Mouse (Mus musculus) heart, embryonic 16.5 days (tissue): ENCODE data around the gene Guk1. TPM values are rescaled to one million over a fixed set of nuclear protein-coding genes. Genes with fewer than 3 reads are reported as not detected.

Experiments
- ATAC-seq: fragments of 200-750 bp; cut with Nextera tagmentation; replicated peaks from 2 replicates; pipeline ENCODE4 v1.8.0; 2017; ENCODE audit warnings: moderate number of reproducible peaks; ENCODE audit not compliant: insufficient read depth, low FRiP score; ENCODE audit errors: extremely low read depth
- H3K27ac ChIP-seq: fragments of 300-500 bp; sonication (generic); 2 replicates; pipeline ENCODE4 v1.5.1; 2014; ENCODE audit warnings: mild to moderate bottlenecking, low read length, control low read depth, moderate library complexity
- H3K27me3 ChIP-seq: fragments of 300-500 bp; sonication (generic); 2 replicates; pipeline ENCODE4 v1.6.1; 2014; ENCODE audit warnings: low read length, mixed read lengths; ENCODE audit not compliant: control insufficient read depth, insufficient read depth
- H3K36me3 ChIP-seq: fragments of 300-500 bp; sonication (generic); 2 replicates; pipeline ENCODE4 v1.6.1; 2014; ENCODE audit not compliant: control insufficient read depth, insufficient read depth
- H3K4me1 ChIP-seq: fragments of 300-500 bp; sonication (generic); 2 replicates; pipeline ENCODE4 v1.6.1; 2014; ENCODE audit warnings: low read length, mixed read lengths; ENCODE audit not compliant: control insufficient read depth, insufficient read depth
- H3K4me2 ChIP-seq: fragments of 300-500 bp; sonication (generic); 2 replicates; pipeline ENCODE4 v1.6.1; 2014; ENCODE audit warnings: low read depth, mild to moderate bottlenecking, control low read depth, low read length
- H3K4me3 ChIP-seq: fragments of 300-500 bp; sonication (generic); 2 replicates; pipeline ENCODE4 v1.5.1; 2014; ENCODE audit warnings: mild to moderate bottlenecking, control low read depth, low read length
- H3K9ac ChIP-seq: fragments of 300-500 bp; sonication (generic); 2 replicates; pipeline ENCODE4 v1.6.1; 2014; ENCODE audit warnings: low read length, control low read depth
- H3K9me3 ChIP-seq: fragments of 300-500 bp; sonication (generic); replicated peaks from 2 replicates; pipeline ENCODE4 v1.6.1; 2016; ENCODE audit warnings: low read length; ENCODE audit not compliant: control insufficient read depth
- WGBS: fragments of 180-500 bp; shearing (Covaris S2); extraction: QIAGEN DNeasy Blood & Tissue Kit; methylation state at CpG from one replicate; pipeline ENCODE4 v1.1.7; 2014; 5-methylcytosine and 5-hydroxymethylcytosine counted together
- polyA plus RNA-seq: library from polyadenylated mRNA; unstranded; fragments of >200 nt; fragmentation: Nextera tagmentation; extraction: Ambion mirVana; gene quantifications from 2 replicates; pipeline ENCODE4 v1.2.1, GENCODE M21; 2015

The Guk1 gene
- polyA plus RNA-seq, 1 experiment from 2014 or later = 130 TPM

DNA sequence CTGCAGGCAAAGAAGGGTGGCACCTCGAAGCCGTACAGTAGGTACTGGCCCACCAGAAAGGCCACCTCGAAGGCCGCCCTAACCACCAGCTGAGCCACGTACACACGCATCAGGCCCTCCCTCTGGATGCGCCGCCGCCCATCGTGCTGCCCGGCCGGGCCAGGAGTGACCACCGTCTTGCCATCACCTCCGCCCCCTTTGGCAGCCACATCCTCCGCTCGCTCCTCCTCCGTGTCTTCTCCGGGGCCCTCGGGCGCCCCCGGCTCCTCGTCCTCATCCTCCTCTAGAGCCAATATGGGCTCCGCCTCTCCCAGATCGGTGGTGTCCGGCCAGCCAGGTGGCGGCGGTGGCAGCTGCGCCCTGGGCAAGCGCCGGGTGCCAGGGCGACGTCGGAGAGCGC, 15.1 kb downstream of the Guk1 start:
- Histone ChIP-seq H3K4me2 (peak overlapping the region; percentile 52), H3K4me1 (peaks cover 11% of the 10 kb centered on the region), H3K9ac (0 out of 2 replicates have a peak overlapping the region, but pooled peaks have one; percentile 33), H3K4me3 (peak overlapping the region; percentile 37), H3K36me3 (no peaks in the 10 kb centered on the region), H3K27ac (no peak overlapping the region), H3K27me3 (peaks cover 43% of the 10 kb centered on the region), H3K9me3 (no peaks in the 10 kb centered on the region)
- no peak for ATAC-seq
- WGBS = 4% methylated on average over 34 of the region's 34 CpGs

DNA sequence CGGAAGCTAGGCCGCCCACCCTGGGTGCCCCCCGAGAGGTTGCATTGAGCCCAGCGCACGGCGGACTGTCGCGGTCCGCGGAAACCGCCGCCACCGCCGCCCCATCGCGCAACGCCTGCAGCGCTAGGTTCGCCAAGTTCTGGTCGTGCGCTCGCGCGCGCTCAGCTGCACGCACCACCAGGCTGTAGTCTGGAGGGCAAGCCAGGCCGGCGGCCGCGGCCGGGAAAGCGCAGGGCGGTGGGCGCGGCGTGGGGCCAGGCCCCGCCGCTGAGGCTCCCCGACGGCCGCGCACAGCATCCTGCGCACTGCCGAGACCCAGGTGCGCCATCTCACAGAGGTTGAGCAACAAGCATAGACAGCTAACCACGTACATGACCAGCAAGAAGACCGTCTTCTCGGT, 15.5 kb downstream of the Guk1 start:
- peaks cover 11% of the 10 kb centered on the region for H3K4me1 ChIP-seq
- H3K36me3 ChIP-seq = no peaks in the 10 kb centered on the region
- ATAC-seq = no peak
- H3K9ac ChIP-seq = peak overlapping the region; percentile 33; the same call in 1 of the 2 replicates
- H3K27me3 ChIP-seq = peaks cover 43% of the 10 kb centered on the region
- H3K4me3 ChIP-seq = peak overlapping the region; percentile 37
- H3K4me2 ChIP-seq = peak overlapping the region; percentile 52
- no peaks in the 10 kb centered on the region for H3K9me3 ChIP-seq
- H3K27ac ChIP-seq = no peak overlapping the region
- WGBS = 3% methylated on average over 48 of the region's 48 CpGs

DNA sequence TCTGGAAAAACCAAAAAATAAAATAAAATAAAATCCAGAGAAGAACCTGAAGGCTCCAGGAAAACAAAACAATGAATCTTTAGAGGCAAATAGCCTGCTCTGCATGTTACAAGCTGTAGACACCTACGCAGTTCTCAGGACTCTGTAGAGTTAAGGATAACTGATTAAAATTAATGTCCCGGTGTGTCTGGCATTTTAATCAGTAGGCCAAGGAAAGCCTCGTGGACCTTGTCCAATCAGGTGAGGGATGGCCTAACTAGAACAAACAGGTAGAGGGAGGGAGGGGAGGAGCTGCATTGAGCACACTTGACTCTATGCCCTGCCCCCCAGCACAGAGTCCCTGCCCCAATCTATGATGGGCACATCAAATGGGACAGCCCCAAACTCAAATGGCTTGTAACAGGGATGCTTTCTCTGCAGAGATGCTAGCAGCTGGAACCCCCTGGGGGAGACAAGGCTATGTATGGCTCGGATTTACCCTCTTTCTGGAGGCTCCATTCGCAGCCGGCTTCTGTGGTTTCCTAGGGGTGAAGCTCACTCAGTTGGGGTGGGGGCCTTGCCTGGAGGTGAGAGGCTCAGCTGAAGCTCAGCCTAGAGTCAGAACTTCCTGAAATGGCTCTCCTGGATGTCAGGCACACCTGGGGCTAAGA, 17.7 kb downstream of the Guk1 start:
- H3K4me2 ChIP-seq = no peak overlapping the region
- peaks cover 43% of the 10 kb centered on the region for H3K27me3 ChIP-seq
- H3K27ac ChIP-seq = no peak overlapping the region
- WGBS = 57% methylated on average over 6 of the region's 6 CpGs
- H3K4me1 ChIP-seq = peaks cover 4% of the 10 kb centered on the region; the same call in 1 of the 2 replicates
- no peaks in the 10 kb centered on the region for H3K36me3 ChIP-seq
- H3K9ac ChIP-seq = no peak overlapping the region
- H3K4me3 ChIP-seq = no peak overlapping the region
- H3K9me3 ChIP-seq = no peaks in the 10 kb centered on the region
- no peak for ATAC-seq

DNA sequence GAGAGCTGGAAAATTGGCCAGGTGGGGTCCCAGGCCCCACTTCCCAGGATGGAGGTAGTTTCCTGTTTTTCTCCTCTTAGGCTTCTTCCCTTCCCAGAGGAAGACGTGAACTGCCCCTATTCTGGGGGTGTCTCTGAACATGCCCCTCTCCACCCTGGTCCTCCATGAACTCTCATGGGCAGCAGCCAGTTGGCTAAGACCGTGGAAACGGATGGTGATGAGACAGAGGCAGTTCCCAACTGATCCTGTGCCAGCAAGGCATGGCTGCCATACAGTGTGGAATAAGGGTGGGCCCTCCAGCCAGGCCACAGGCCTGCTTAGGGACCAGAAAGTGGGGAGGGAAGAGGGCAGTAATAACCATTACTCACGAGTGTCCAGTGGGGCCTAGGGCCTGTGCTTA, 21.5 kb downstream of the Guk1 start:
- 65% methylated on average over 4 of the region's 4 CpGs for WGBS
- Histone ChIP-seq H3K36me3 (no peaks in the 10 kb centered on the region), H3K9me3 (no peaks in the 10 kb centered on the region), H3K9ac (no peak overlapping the region), H3K4me2 (no peak overlapping the region), H3K4me3 (no peak overlapping the region), H3K27ac (no peak overlapping the region), H3K27me3 (peaks cover 17% of the 10 kb centered on the region), H3K4me1 (0 out of 2 replicates have a peak, but pooled peaks cover 3% of the 10 kb centered on the region)
- ATAC-seq = no peak

DNA sequence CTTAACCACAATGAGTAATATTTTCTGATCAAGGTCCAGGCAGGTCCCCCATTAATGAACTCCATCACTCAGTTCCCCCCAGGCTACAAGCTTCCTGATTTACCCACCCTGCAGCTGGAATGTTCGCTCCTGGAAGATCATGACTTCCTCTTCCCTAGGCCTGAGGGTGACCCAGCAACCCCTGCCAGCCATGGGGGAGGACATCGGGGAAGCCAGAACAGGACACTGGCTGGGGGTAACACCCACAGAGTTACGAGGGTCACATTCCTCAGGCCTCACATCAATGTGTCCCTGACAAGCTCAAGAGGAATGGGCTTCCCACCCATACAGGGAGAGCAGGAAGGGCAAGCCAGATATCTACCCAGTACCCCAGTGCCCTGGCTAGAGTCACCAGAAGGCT, 22.2 kb downstream of the Guk1 start:
- Histone ChIP-seq H3K27ac (no peak overlapping the region), H3K9ac (no peak overlapping the region), H3K4me3 (no peak overlapping the region), H3K36me3 (no peaks in the 10 kb centered on the region), H3K4me2 (no peak overlapping the region), H3K4me1 (0 out of 2 replicates have a peak, but pooled peaks cover 3% of the 10 kb centered on the region), H3K27me3 (peaks cover 9% of the 10 kb centered on the region), H3K9me3 (no peaks in the 10 kb centered on the region)
- ATAC-seq = no peak
- 34% methylated on average over 3 of the region's 3 CpGs for WGBS

DNA sequence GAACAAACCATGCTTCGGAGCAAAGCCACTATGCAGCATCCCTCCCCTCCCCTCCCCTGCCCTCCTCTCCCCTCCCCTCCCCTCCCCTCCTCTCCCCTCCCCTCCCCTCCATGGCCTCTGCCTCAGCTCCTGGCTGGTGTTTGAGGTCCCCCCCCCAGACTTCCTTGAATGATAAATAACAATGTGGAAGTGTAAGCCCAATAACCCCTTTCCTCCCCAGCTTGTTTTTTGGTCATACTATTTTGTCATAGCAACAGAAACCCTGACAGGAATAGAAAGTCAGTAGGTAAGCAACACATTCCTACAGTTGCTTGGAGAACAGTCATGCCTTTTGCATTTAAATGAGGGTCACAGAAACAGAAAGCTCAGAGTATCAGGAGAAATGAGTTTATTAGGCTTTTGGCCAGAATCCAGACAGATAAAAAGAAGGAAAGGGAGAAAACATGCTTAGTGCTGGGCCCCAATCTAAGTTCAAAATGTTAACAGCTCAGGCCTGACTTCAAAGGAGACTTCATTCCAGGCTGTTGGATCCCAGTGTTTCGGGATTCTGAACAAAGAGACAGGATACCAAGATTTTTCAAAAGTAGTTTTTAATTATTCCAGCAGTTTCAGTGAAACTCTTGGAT, 26.3 kb downstream of the Guk1 start:
- H3K36me3 ChIP-seq = no peaks in the 10 kb centered on the region
- H3K4me3 ChIP-seq = no peak overlapping the region
- no peak overlapping the region for H3K9ac ChIP-seq
- 43% methylated on average over 2 of the region's 2 CpGs for WGBS
- no peaks in the 10 kb centered on the region for H3K9me3 ChIP-seq
- peaks cover 24% of the 10 kb centered on the region for H3K4me1 ChIP-seq
- peak overlapping the region; percentile 47; the same call in 1 of the 2 replicates for H3K27ac ChIP-seq
- H3K27me3 ChIP-seq = no peaks in the 10 kb centered on the region
- no peak for ATAC-seq
- H3K4me2 ChIP-seq = no peak overlapping the region

DNA sequence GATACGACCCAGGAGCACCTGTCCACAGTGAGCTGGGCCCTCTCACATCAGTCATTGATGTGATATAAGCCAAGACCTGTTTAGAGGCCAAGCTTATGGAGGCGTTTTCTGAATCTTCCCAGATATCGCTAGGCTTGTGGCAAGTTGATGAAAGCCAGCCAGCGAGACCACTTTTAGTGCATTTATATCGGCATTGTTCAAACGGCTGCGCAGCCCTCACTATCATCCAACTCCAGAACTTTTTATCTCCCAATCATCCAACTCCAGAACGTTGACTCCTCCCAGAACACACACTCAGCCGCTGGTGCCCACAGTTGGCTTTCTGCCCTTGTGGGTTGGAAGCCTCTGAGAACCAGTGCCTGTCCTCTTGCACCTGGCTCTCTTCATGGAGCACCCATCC, 27.6 kb downstream of the Guk1 start:
- peaks cover 24% of the 10 kb centered on the region for H3K4me1 ChIP-seq
- H3K9me3 ChIP-seq = no peaks in the 10 kb centered on the region
- peak overlapping the region; percentile 67 for H3K4me2 ChIP-seq
- peak overlapping the region; percentile 67; the same call in 1 of the 2 replicates for H3K4me3 ChIP-seq
- 51% methylated on average over 9 of the region's 9 CpGs for WGBS
- ATAC-seq = no peak
- no peaks in the 10 kb centered on the region for H3K27me3 ChIP-seq
- peak overlapping the region; percentile 99 for H3K27ac ChIP-seq
- H3K9ac ChIP-seq = peak overlapping the region; percentile 93; the same call in 1 of the 2 replicates
- H3K36me3 ChIP-seq = no peaks in the 10 kb centered on the region

DNA sequence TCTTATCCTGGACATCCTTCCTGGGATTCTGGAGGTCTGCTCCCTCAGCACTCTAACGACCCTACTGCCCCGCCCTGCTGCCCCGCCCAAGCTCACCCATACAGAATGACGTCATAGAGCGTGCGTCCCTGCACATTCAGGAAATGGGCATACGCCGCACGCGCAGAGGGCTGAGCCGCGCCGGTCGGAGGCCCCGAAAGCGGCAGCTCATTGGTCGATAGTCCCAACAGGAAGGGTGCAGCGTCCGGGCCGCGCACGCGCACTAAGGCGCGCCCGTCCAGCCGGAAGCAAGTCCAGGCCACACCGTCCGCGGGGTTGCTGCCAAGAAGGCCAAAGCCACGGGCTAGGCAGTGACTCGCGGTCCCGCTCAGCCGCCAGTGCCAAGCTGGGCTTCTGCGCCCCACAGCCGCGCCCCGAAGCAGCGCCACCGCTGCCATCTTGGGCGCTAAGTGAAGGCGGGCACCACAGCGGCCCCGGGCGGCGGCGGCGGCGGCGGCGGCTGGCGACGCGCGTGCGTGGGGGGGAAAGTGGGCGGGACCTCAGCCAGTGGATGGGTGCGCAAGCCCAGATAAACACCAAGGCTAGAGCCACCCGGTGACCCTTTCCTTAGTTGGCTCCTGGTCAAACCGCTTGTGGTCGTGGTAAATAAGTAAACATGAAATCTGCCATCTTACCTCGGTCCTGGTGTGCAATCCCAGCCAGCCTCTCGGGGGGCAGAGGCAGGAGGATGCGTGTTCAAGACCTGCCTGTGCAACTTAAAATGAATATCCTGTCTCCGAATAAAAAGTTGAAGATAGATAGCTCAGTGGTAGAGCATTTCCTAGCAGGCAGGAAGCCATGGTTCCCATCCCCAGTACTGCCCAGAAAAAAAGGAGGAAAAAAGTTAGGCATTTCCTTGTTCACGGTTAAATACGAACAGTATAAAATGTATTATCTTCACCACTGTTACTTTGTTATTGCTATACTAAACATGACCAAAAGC, 28.5 kb downstream of the Guk1 start, which contains the start of gene Iba57:
Gene Iba57, minus strand, starts transcription at position 485 of the 982 bp plus-strand sequence.
- H3K27ac ChIP-seq = peak within 1 kb of the TSS; percentile 99
- H3K4me1 ChIP-seq = peaks cover 24% of the 10 kb centered on the region
- peak; percentile 98 for ATAC-seq
- H3K27me3 ChIP-seq = no peaks in the 10 kb centered on the region
- H3K36me3 ChIP-seq = no peaks in the 10 kb centered on the region
- H3K4me2 ChIP-seq = peak within 1 kb of the TSS; percentile 70
- WGBS = 2% methylated on average over 62 of the region's 68 CpGs
- H3K9ac ChIP-seq = peak within 1 kb of the TSS; percentile 93
- H3K4me3 ChIP-seq = peak within 1 kb of the TSS; percentile 67
- H3K9me3 ChIP-seq = no peaks in the 10 kb centered on the region
